Mouse (Mus musculus): ENCODE results near the gene Hnrnpul2.

DNA sequence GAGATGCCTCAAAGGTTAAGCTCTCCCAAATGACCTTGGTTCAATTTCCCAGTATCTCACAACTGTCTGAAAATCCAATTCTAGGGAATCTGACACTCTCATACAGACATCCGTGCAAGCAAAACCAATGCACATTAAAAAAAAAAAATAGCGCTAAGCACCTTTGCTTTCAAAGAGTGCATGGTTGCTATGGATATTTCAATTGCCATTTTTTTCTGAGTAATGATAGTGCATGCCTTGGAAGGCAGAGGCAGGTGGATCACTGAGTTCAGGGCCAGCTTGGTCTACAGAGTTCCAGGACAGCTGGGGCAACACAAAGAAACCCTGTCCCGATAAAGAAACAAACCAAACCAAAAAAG is 61.2 kb downstream of the Hnrnpul2 start:
- no peak for TF ChIP-seq CTCF (conservative IDR thresholded peaks at IDR 0.05 in 1 of 2, IDR thresholded peaks at IDR 0.05 in 1 of 2; ENCODE audit: low read depth in 2 of 2, low read length in 2 of 2)
- no peak for TF ChIP-seq ZMIZ1 (IDR thresholded peaks at IDR 0.05; ENCODE audit: low read depth, low read length)
- TF ChIP-seq NELFE (IDR thresholded peaks at IDR 0.05; ENCODE audit: low read depth, low read length), result no peak
- no peak for TF ChIP-seq ELF1 (IDR thresholded peaks at IDR 0.05; ENCODE audit: low read depth, low read length)
- no peak for TF ChIP-seq RCOR1 (conservative IDR thresholded peaks at IDR 0.05; ENCODE audit: low read depth, low read length)
- no peak for TF ChIP-seq POLR2A (IDR thresholded peaks at IDR 0.05; ENCODE audit: low read depth, low read length)
- TF ChIP-seq JUND (conservative IDR thresholded peaks at IDR 0.05; ENCODE audit: low read depth, low read length), result no peak
- TF ChIP-seq MAZ (IDR thresholded peaks at IDR 0.05; ENCODE audit: low read depth, low read length), result no peak; the same call in 1 of the 2 replicates
- TF ChIP-seq TBP (conservative IDR thresholded peaks at IDR 0.05; ENCODE audit: low read depth, low read length), result no peak
- TF ChIP-seq POLR2AphosphoS2 (IDR thresholded peaks at IDR 0.05; ENCODE audit: low read depth, low read length), result no peak

Measured in CH12.LX (cell line).